Mouse (Mus musculus) kidney, adult 2 months (tissue): ENCODE results near the gene Bdh2. TPM values are rescaled to one million over a fixed set of nuclear protein-coding genes. Genes with fewer than 3 reads are reported as not detected.

ENCODE experiments used
- DNase-seq: peaks from one replicate; pipeline ENCODE4 v3.0.0; 2021
- H3K27ac ChIP-seq: fragments of 200-500 bp; 2 replicates; pipeline ENCODE4 v1.5.1; 2012; ENCODE audit warnings: low read depth, low read length, control low read depth, inconsistent platforms; ENCODE audit not compliant: insufficient read depth
- H3K27me3 ChIP-seq: fragments of 200-500 bp; replicated peaks from 2 replicates; pipeline ENCODE4 v1.6.1; 2012; ENCODE audit warnings: mild to moderate bottlenecking, moderate library complexity, low read length, inconsistent platforms; ENCODE audit not compliant: control insufficient read depth, insufficient read depth
- H3K36me3 ChIP-seq: fragments of 200-500 bp; 2 replicates; pipeline ENCODE4 v1.6.1; 2012; ENCODE audit warnings: mild to moderate bottlenecking, moderate library complexity, low read length, inconsistent platforms; ENCODE audit not compliant: control insufficient read depth, insufficient read depth
- H3K4me1 ChIP-seq: fragments of 200-500 bp; 2 replicates; pipeline ENCODE4 v1.6.1; 2011; ENCODE audit warnings: low read length; ENCODE audit not compliant: control insufficient read depth, insufficient read depth
- H3K4me3 ChIP-seq: fragments of 200-500 bp; 2 replicates; pipeline ENCODE4 v1.5.1; 2011; ENCODE audit warnings: mild to moderate bottlenecking, low read depth, low read length, control low read depth; ENCODE audit not compliant: insufficient read depth
- CTCF ChIP-seq: fragments of 200-500 bp; conservative IDR thresholded peaks from 2 replicates; pipeline ENCODE4 v1.5.1; 2011; ENCODE audit warnings: low read depth, mild to moderate bottlenecking, control low read depth, low read length, moderate library complexity, mixed read lengths; ENCODE audit not compliant: insufficient read depth, insufficient read length
- POLR2A ChIP-seq: fragments of 200-500 bp; IDR thresholded peaks from one replicate; pipeline ENCODE4 v1.6.1; 2011; ENCODE audit warnings: low read depth, low read length, control low read depth
- WGBS: fragments of 180-500 bp; shearing (Covaris S2); methylation state at CpG from one replicate; pipeline ENCODE4 v1.1.7; 2018; 5-methylcytosine and 5-hydroxymethylcytosine counted together
- polyA plus RNA-seq: library from polyadenylated mRNA; depleted of rRNA; stranded (reverse); fragments of >200 nt; gene quantifications from 2 replicates; pipeline ENCODE4 v1.2.3, GENCODE M21; 2012; rRNA removed

Bdh2 gene
- polyA plus RNA-seq, 1 experiment = 284 TPM

GRCm38 (mm10) chr3:135332691-135333090 lies 51.7 kb downstream of the Bdh2 start:
- H3K27ac ChIP-seq = no peak overlapping the region
- TF ChIP-seq CTCF (no peak), POLR2A (no peak)
- DNase-seq = no peak
- no peaks in the 10 kb centered on the region for H3K4me1 ChIP-seq
- H3K27me3 ChIP-seq = no peaks in the 10 kb centered on the region
- H3K36me3 ChIP-seq = no peaks in the 10 kb centered on the region
- no peak overlapping the region for H3K4me3 ChIP-seq

GRCm38 (mm10) chr3:135333763-135334162 lies 52.7 kb downstream of the Bdh2 start:
- 71% methylated on average over 4 of the region's 4 CpGs for WGBS
- no peak for DNase-seq
- H3K27ac ChIP-seq = no peak overlapping the region
- no peak overlapping the region for H3K4me3 ChIP-seq
- H3K4me1 ChIP-seq = no peaks in the 10 kb centered on the region
- H3K36me3 ChIP-seq = no peaks in the 10 kb centered on the region
- no peaks in the 10 kb centered on the region for H3K27me3 ChIP-seq
- no peak for TF ChIP-seq CTCF
- no peak for TF ChIP-seq POLR2A

- H3K36me3 ChIP-seq = no peaks in the 10 kb centered on the region
- no peak within 1 kb of the TSS for H3K4me3 ChIP-seq
- H3K27me3 ChIP-seq = no peaks in the 10 kb centered on the region
- H3K27ac ChIP-seq = no peak within 1 kb of the TSS
- peak; percentile 6 for DNase-seq
- WGBS = 77% methylated on average over 14 of the region's 14 CpGs
- no peaks in the 10 kb centered on the region for H3K4me1 ChIP-seq
- no peak for TF ChIP-seq CTCF
Measured at GRCm38 (mm10) chr3:135347739-135348264, 66.8 kb downstream of the Bdh2 start, which contains the start of gene Slc9b1. Gene Slc9b1 (plus strand): TSS chr3:135348029.

- no peak for DNase-seq
- Histone ChIP-seq H3K4me1 (no peaks in the 10 kb centered on the region), H3K27ac (no peak overlapping the region), H3K27me3 (no peaks in the 10 kb centered on the region), H3K36me3 (no peaks in the 10 kb centered on the region), H3K4me3 (no peak overlapping the region)
- TF ChIP-seq POLR2A (no peak), CTCF (no peak)
Measured at GRCm38 (mm10) chr3:135349022-135349421, 68.0 kb downstream of the Bdh2 start.

GRCm38 (mm10) chr3:135351857-135352256 lies 70.8 kb downstream of the Bdh2 start:
- no peak for DNase-seq
- WGBS = 93% methylated on average over 3 of the region's 3 CpGs
- no peak overlapping the region for H3K27ac ChIP-seq

More at GRCm38 (mm10) chr3:135351857-135352256, 70.8 kb downstream of the Bdh2 start:
- Histone ChIP-seq H3K4me3 (no peak overlapping the region), H3K36me3 (no peaks in the 10 kb centered on the region), H3K27me3 (no peaks in the 10 kb centered on the region), H3K4me1 (no peaks in the 10 kb centered on the region)
- TF ChIP-seq POLR2A = no peak

Other genes with a start within 250 kb of the Bdh2 start
- 0.15 and 0.48 TPM in 2 replicates for gene Cenpe, start 68.7 kb upstream of the Bdh2 start, polyA plus RNA-seq
- 0.30 and 0.59 TPM in 2 replicates for gene Slc9b2, start 26.5 kb downstream of the Bdh2 start, polyA plus RNA-seq
- gene Slc9b1, start 66.8 kb downstream of the Bdh2 start, polyA plus RNA-seq = 0.06 TPM in 1 of 2 replicates, not detected in the other
- 28.7 and 33.5 TPM in 2 replicates for gene Cisd2, start 142.7 kb downstream of the Bdh2 start, polyA plus RNA-seq
- gene Ube2d3, start 156.9 kb downstream of the Bdh2 start, polyA plus RNA-seq = 307 and 333 TPM in 2 replicates
- 23.6 and 25.8 TPM in 2 replicates for gene Manba, start 204.4 kb downstream of the Bdh2 start, polyA plus RNA-seq